Mouse (Mus musculus) stomach, embryonic 16.5 days (tissue): ENCODE data around the gene Fbxl2. TPM values are rescaled to one million over a fixed set of nuclear protein-coding genes. Genes with fewer than 3 reads are reported as not detected.
A peak's percentile ranks its signal among the peaks of the same experiment; 100 is the strongest.

Experiments used
- ATAC-seq: fragments of 200-750 bp; cut with Nextera tagmentation; 2 replicates; pipeline ENCODE4 v1.8.0; 2017; ENCODE audit warnings: moderate number of reproducible peaks, moderate TSS enrichment; ENCODE audit not compliant: insufficient read depth, low FRiP score
- H3K27ac ChIP-seq: fragments of 300-500 bp; sonication (generic); 2 replicates; pipeline ENCODE4 v1.5.1; 2014; ENCODE audit warnings: low read length
- H3K27me3 ChIP-seq: fragments of 300-500 bp; sonication (generic); 2 replicates; pipeline ENCODE4 v1.6.1; 2014; ENCODE audit warnings: low read length, control low read depth, mixed read lengths; ENCODE audit not compliant: control insufficient read depth, insufficient read depth
- H3K36me3 ChIP-seq: fragments of 300-500 bp; sonication (generic); 2 replicates; pipeline ENCODE4 v1.6.1; 2014; ENCODE audit warnings: low read length; ENCODE audit not compliant: control insufficient read depth, insufficient read depth
- H3K4me1 ChIP-seq: fragments of 300-500 bp; sonication (generic); 2 replicates; pipeline ENCODE4 v1.6.1; 2014; ENCODE audit warnings: low read length, control low read depth, mixed read lengths; ENCODE audit not compliant: control insufficient read depth, insufficient read depth
- H3K4me2 ChIP-seq: fragments of 300-500 bp; sonication (generic); 2 replicates; pipeline ENCODE4 v1.6.1; 2014; ENCODE audit warnings: low read depth, low read length, mixed read lengths
- H3K4me3 ChIP-seq: fragments of 300-500 bp; sonication (generic); replicated peaks from 2 replicates; pipeline ENCODE4 v1.5.1; 2014; ENCODE audit warnings: mild to moderate bottlenecking, low read length
- H3K9ac ChIP-seq: fragments of 300-500 bp; sonication (generic); 2 replicates; pipeline ENCODE4 v1.6.1; 2014; ENCODE audit warnings: low read length
- H3K9me3 ChIP-seq: fragments of 300-500 bp; sonication (generic); replicated peaks from 2 replicates; pipeline ENCODE4 v1.6.1; 2016; ENCODE audit warnings: low read length, control low read depth; ENCODE audit not compliant: control insufficient read depth
- WGBS: fragments of 180-500 bp; shearing (Covaris S2); extraction: QIAGEN DNeasy Blood & Tissue Kit; methylation state at CpG from one replicate; pipeline ENCODE4 v1.1.7; 2014; 5-methylcytosine and 5-hydroxymethylcytosine counted together
- polyA plus RNA-seq: library from polyadenylated mRNA; unstranded; fragments of >200 nt; fragmentation: Nextera tagmentation; extraction: Ambion mirVana; gene quantifications from 2 replicates; pipeline ENCODE4 v1.2.1, GENCODE M21; 2015

The Fbxl2 gene
- polyA plus RNA-seq, 1 experiment from 2014 or later, result 2.2 TPM

DNA sequence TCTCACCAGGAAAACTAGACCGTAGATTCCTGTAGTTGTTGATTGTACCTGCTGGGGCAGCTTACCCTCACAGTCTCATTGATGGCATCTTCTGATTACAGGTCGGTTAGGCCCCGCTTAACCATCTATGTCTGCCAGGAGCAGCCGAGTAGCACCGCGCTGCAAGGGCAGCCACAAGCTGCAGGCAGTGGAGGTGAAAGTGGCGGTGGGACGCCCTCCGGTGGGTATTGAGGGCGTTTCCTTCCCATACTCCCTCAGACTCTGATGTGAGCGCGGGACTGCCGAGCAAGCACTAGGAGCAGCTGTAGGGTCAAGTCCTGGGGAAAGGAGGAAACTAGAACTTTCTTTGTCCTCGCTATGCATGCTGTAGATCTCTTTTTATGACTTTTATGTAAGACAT lies 76.0 kb downstream of the Fbxl2 start:
- Histone ChIP-seq H3K4me2 (no peak overlapping the region), H3K9ac (no peak overlapping the region), H3K27ac (no peak overlapping the region), H3K4me1 (no peaks in the 10 kb centered on the region), H3K27me3 (no peaks in the 10 kb centered on the region), H3K4me3 (no peak overlapping the region), H3K9me3 (no peaks in the 10 kb centered on the region), H3K36me3 (peaks cover 24% of the 10 kb centered on the region)
- 90% methylated on average over 14 of the region's 14 CpGs for WGBS
- no peak for ATAC-seq

DNA sequence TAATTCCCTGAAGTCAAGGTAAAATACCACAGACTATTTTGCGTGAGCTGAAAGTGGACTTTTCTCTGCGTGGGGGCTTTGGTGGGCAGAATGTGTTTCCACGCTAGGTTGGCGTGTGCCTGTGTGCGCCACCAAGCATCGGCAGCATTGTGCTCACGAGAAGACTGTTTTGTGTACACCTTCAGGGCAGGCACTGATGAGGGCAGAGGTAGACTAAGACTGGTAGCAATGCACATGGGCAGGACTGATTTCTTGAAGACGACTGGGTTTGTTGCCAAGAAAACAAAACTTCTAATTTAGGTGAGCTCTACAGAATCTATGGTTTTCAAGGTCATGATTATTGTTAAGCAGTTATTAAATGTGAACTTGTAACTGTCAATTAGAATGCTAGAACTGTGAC lies 76.6 kb downstream of the Fbxl2 start:
- Histone ChIP-seq H3K36me3 (peaks cover 25% of the 10 kb centered on the region), H3K4me2 (no peak overlapping the region), H3K4me1 (no peaks in the 10 kb centered on the region), H3K9ac (no peak overlapping the region), H3K4me3 (no peak overlapping the region), H3K27ac (peak overlapping the region; percentile 34; the same call in 1 of the 2 replicates), H3K27me3 (no peaks in the 10 kb centered on the region), H3K9me3 (no peaks in the 10 kb centered on the region)
- no peak for ATAC-seq
- 88% methylated on average over 8 of the region's 8 CpGs for WGBS

DNA sequence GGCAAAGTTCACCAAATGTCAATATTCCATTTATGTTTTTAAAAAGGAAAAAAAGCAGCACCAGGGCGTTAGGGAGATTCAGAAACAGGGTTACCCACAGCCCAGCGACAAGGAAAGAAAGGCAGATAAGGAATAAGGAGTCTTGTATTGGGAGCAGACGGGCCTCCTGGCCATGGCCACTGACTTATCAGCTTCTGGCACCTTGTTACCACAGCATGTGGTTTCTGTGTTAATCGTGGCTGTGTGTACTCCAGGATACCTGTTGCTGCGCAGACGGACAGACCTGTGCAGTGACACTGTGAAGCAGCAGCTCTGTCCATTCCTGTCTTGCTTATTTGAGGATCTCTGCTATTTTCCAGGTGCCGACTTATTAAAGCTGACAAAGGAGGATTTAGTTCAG lies 77.0 kb downstream of the Fbxl2 start:
- no peaks in the 10 kb centered on the region for H3K9me3 ChIP-seq
- H3K4me1 ChIP-seq, result no peaks in the 10 kb centered on the region
- no peaks in the 10 kb centered on the region for H3K27me3 ChIP-seq
- peaks cover 25% of the 10 kb centered on the region for H3K36me3 ChIP-seq
- no peak overlapping the region for H3K4me3 ChIP-seq
- no peak overlapping the region for H3K4me2 ChIP-seq
- peak; percentile 80 for ATAC-seq
- 71% methylated on average over 7 of the region's 7 CpGs for WGBS
- H3K27ac ChIP-seq, result peak overlapping the region; percentile 34; the same call in 1 of the 2 replicates
- H3K9ac ChIP-seq, result no peak overlapping the region

DNA sequence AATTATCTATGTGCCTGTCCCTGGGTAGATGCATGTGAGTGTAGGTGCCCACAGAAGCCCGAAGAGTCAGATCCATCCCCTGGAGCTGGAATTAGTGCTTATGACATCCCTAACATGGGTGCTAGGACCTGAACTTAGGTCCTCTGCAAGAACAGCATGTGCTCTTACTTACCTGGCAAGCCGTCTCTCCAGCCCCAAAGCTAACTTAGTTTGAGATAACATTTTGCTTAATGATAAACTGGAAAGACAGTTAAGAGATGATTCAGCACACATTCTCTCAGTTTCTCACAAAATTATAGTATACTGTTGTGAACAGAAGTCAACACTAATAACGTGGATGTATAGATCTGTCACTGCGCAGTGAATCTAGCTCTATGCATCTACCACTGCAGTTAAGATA lies 79.2 kb downstream of the Fbxl2 start:
- 91% methylated on average over 4 of the region's 4 CpGs for WGBS
- H3K9me3 ChIP-seq, result no peaks in the 10 kb centered on the region
- H3K36me3 ChIP-seq, result peaks cover 26% of the 10 kb centered on the region
- H3K27me3 ChIP-seq, result no peaks in the 10 kb centered on the region
- H3K4me1 ChIP-seq, result no peaks in the 10 kb centered on the region
- no peak overlapping the region for H3K4me2 ChIP-seq
- ATAC-seq, result no peak
- H3K9ac ChIP-seq, result no peak overlapping the region
- no peak overlapping the region for H3K4me3 ChIP-seq
- no peak overlapping the region for H3K27ac ChIP-seq

DNA sequence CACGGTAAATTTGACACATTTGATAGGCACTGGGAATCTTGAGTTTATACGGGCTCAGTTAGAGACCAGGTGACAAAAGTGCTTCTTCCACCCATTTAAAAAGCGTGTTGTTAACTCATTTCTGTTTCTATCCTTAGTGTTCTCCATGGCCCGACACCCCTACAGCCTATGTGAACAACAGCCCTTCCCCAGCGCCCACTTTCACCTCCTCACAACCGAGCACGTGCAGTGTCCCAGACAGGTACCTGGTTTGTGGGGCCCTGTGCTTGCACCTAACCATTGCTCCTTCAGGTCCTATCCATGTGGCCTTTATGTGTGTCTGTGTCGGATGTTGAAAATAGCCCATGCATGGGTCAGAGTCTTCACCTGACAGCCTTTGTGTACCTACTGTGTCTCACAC lies 81.6 kb downstream of the Fbxl2 start:
- no peak for ATAC-seq
- Histone ChIP-seq H3K4me3 (no peak overlapping the region), H3K27ac (no peak overlapping the region), H3K27me3 (no peaks in the 10 kb centered on the region), H3K4me2 (no peak overlapping the region), H3K9me3 (no peaks in the 10 kb centered on the region), H3K36me3 (peaks cover 19% of the 10 kb centered on the region), H3K9ac (no peak overlapping the region), H3K4me1 (no peaks in the 10 kb centered on the region)
- WGBS, result 94% methylated on average over 8 of the region's 8 CpGs

DNA sequence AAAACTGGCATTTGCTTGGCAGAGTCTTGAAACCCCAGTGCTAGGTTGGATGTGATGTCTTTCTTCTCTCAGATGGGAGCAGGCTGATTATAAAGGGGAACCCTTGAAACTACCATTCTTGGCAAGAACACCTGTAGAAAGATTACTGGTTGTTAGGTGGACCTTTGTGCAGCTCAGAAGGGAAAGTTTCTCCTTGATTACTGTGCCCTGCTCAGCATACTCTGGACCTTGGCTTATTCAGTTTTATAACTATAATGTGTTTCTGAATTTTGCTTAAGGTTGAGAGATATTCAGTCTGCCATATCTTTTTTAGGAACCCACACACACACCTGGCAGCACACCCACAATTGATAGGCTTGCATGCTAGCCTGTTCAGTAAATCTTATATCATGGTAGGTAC lies 82.3 kb downstream of the Fbxl2 start:
- ATAC-seq, result no peak
- Histone ChIP-seq H3K9me3 (no peaks in the 10 kb centered on the region), H3K36me3 (peaks cover 19% of the 10 kb centered on the region), H3K4me3 (no peak overlapping the region), H3K4me1 (no peaks in the 10 kb centered on the region), H3K27me3 (no peaks in the 10 kb centered on the region), H3K9ac (no peak overlapping the region), H3K27ac (no peak overlapping the region), H3K4me2 (no peak overlapping the region)

DNA sequence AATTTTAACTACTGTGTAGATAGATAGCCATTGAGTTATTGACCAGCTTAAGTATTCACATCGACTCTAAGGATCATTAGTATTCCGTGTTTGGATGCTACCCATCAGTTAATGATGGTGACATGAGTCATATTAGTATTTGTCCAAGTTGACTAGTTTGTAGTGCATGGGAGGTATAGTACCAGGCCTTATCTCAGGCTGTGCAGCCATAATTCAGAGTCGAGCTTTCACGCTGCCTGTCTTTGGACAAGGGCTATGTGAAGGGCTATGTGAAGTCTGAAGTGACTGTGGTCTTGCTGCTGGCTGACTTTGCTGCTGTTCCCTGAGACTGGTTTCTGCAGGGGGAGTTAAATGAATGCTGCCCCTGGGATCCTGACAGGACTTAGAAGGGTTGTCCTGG lies 88.2 kb downstream of the Fbxl2 start:
- H3K27ac ChIP-seq, result no peak overlapping the region
- ATAC-seq, result no peak
- H3K4me2 ChIP-seq, result no peak overlapping the region
- no peaks in the 10 kb centered on the region for H3K4me1 ChIP-seq
- 88% methylated on average over 4 of the region's 4 CpGs for WGBS
- H3K9ac ChIP-seq, result no peak overlapping the region
- H3K4me3 ChIP-seq, result no peak overlapping the region
- no peaks in the 10 kb centered on the region for H3K27me3 ChIP-seq
- no peaks in the 10 kb centered on the region for H3K9me3 ChIP-seq
- peaks cover 5% of the 10 kb centered on the region; the same call in 1 of the 2 replicates for H3K36me3 ChIP-seq

DNA sequence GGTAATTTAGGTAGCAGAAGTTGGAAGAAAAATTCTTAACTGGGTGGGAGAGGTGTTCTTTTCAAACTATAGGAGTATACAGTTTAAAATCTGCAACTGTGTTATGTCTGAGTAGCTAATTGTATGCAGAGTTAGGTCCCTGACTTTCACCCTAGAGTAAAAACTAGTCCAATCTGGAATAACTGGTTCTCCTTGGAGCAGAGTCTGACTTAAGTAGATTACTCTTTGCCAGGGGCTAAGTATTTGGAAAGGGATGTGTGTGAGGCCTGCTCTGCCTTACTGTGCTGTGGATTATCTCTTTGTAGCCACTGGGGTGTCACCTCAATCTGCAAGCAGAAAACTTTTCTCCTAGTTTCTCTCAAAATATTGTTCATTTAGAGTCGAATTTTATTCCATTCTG lies 98.8 kb downstream of the Fbxl2 start:
- Histone ChIP-seq H3K27ac (no peak overlapping the region), H3K36me3 (peaks cover 3% of the 10 kb centered on the region; the same call in 1 of the 2 replicates), H3K4me2 (no peak overlapping the region), H3K4me3 (no peak overlapping the region), H3K4me1 (no peaks in the 10 kb centered on the region; the same call in 1 of the 2 replicates), H3K27me3 (no peaks in the 10 kb centered on the region), H3K9ac (no peak overlapping the region), H3K9me3 (no peaks in the 10 kb centered on the region)
- no peak for ATAC-seq
- 71% methylated on average over 1 of the region's 1 CpGs for WGBS

DNA sequence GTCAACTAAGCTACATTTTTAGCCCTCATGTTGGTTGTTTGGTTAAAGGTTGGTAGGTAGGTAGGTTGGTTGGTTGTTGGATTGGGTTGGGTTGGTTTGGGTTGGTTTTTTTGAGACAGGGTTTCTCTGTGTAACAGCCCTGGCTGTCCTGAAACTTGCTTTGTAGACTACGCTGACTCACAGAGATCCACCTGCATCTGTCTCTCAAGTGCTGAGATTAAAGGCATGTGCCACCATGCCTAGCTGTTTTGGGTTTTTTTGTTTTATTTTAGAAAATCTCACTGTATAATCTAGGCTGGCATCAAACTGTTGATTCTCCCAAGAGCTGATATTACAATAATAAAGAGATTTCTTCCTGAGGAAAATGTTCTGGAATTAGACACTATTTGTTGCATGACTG lies 102.6 kb downstream of the Fbxl2 start:
- ATAC-seq, result no peak
- Histone ChIP-seq H3K4me3 (no peak overlapping the region), H3K9me3 (no peaks in the 10 kb centered on the region), H3K4me2 (no peak overlapping the region), H3K27ac (no peak overlapping the region), H3K4me1 (no peaks in the 10 kb centered on the region; the same call in 1 of the 2 replicates), H3K27me3 (no peaks in the 10 kb centered on the region), H3K9ac (no peak overlapping the region), H3K36me3 (no peaks in the 10 kb centered on the region; the same call in 1 of the 2 replicates)
- WGBS, result 81% methylated on average over 1 of the region's 1 CpGs
